Mouse (Mus musculus) mouse embryonic stem cell (cell line): ENCODE measurements around the gene Gm21972.

Source experiments
- in situ Hi-C, 2 experiments: fragments of 300-500 bp; cut with MboI; formaldehyde crosslinking; loops; 1 replicate in 1 of 2; 3 replicates in 1 of 2; pipeline ENCODE4 v1.14.3; 2019 to 2020; ENCODE audit warnings: low sequenced_read_pairs in 2 of 2, low pct_unique_long_range_greater_than_20kb in 1 of 2, mixed read lengths in 1 of 2; ENCODE audit not compliant: unreplicated experiment in 1 of 2

Gm21972 gene

DNA sequence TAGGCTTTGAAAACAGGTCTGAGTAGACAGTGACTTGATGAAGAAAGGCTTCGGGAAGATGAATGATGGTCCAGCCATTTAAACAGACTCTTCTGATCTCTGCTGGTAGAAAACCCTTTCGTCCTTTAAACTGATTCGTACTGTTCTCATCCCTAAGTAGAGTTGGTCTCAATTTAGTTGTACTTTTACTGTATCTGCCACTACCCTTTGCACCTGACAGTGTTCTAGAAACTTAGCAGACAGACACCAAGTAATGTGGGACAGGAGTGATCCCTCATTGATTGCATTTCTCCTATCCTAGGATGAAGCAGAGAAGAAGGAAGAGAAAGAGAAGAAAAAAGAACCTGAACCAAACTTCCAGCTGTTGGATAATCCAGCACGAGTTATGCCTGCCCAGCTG is at the start of gene Gm21972:
Gm21972 (plus strand) TSS at position 301 of the 400 bp plus-strand sequence.
- in situ Hi-C loops = no loop called here

DNA sequence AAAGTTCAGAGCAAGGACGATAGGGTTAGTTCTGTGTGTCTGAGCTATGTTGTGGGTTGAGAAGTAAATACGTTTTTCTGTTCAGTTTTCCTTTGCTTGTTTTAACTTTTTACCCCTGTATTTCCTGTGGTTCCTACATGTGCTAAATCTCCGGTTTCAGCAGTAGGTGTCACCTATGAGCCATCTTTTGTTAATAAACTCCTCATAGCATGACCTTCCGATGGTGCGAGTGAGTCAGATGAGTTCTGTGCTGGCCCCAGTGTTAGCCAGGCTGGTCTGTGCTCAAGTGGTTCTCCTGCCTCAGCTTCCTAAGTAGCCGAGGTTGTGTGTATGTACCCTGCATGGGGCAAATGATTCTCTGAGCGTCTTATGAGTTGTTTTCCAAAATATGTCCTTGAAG is 39.0 kb upstream of the Gm21972 start:
- in situ Hi-C loops = no loop called here

DNA sequence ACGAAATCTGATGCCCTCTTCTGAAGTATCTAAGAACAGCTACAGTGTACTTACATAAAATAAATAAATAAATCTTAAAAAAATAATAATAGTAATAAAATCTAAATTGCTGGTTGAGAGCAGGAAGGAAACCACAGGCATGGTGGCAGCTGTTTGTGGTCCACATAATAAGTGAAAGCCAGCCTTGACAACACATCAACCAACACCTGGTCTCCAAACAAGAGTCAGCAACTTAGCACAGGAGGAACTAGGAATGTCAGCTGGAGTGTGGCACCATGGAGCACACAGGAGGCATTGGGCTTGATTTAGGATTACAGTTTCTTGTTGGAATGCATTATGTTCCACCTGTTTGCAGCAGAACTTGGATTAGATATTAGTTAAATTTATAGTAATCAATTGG is 28.4 kb upstream of the Gm21972 start:
- in situ Hi-C loops = no loop called here

DNA sequence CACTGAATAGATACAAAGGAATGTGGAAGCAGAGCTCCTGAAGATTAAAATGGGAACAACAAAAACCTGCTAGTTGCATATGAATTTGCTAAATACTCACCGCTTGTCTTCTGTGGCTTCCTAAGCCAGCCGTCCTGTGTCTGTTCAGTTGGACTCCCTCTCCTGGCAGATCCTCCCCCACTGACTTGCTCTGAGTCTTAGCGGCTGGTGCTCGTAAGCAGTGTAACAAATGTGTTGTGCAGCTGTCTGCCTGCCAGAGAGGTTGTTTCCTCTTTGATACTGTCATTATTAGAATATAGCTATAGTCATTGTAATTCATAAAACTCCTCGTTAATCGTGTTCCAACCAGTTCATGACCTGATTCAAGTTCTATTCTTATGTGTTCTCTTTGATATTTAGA is 21.7 kb upstream of the Gm21972 start, which contains the start of gene Htr2b:
Htr2b (minus strand) TSS at position 192 of the 400 bp plus-strand sequence.
- in situ Hi-C loops = no loop called here

DNA sequence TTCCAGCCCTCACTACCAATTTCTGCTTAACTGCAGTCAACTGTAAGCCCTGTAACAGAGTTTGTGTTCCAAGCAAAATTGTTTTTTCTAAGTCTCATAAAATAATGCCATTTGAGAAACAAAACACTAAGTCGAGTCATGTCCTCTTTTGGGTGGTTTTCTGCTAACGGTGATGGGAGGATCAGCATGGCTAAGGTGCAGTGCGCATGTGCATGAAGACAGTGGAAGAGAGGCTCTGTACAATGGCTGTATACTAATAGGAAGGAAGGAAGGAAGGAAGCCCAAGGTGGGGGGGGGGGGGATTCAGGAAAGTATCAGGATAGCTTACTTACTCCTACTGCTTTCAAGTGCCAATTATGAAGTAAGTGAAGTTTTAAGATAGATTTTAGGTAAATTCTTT is 19.3 kb upstream of the Gm21972 start:
- in situ Hi-C loops = no loop called here

DNA sequence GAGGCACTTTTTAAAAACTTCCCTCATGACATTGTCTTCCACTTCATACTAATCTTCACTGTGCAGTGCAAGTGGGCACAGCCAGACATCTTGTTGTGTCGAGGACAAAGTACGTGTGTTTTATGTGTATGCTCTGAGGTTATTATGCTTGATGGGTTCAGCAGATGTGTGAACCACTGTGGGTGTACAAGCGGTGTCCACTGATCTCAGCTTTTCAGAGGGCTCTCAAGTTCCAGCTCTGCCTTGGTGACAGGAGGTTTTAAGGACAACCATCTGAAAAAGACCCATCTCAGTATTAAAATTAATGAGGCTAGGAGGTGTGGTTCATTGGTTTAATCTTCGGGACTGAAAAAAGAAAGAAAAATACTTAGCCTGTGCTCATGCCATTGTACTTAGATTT is 13.9 kb upstream of the Gm21972 start:
- in situ Hi-C loops = no loop called here

DNA sequence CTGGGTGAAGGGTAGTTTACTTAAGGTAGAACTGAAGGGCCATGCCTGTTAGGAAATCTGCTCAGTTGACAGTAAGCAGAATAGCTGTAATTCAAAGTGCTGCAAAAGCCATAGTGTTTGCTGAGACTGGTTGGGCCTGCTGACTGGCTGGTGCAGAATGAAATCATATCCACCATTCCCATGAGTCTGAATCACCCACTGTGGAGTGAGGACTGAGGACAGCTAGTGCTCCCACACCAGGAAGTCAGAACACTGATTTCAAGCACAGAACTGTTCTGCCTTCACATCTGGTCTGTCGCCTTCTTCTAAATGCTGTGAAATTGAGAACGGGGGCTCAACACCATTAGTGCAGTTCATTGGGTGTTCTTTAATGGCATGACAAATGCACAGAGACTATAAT is 7.4 kb upstream of the Gm21972 start:
- in situ Hi-C loops = no loop called here

DNA sequence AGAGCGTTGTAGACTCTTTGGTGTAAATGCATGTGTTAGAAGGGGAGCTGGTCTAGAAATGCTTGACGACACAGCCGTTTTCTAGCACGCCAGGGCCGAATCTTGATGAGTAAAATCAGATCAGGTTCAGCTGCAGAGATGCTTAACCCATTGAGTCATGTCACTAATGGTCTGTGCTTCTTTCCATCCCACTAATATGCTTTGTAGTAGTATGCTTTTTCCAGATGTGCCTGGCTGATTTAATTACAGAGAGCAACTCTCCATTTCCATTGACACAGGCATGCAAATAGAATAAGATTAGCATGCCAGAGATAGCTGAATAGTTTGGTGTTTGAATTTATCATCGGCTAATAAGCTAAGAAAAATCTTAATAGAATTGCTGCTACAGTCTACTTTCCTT is 1.9 kb downstream of the Gm21972 start:
- in situ Hi-C loops = no loop called here

DNA sequence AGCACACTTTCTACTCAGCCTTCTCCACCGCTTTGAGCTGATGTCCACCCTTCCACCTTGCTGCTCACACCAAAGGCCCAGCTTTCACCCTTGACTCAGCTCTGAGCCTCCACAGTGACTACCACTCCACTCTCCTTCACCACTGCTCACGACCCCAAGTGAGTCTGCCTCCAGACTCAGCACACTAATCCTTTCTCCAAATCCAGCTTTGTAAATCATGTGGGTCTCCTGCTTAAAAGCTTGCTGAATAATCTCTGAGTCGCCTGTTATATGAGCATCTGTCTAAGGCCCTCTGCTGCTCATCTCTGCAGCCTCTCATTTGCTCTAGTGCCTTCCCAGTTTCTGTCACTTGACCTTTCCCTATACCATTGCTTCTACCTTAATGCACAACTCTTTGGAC is 7.6 kb downstream of the Gm21972 start:
- in situ Hi-C loops = no loop called here

DNA sequence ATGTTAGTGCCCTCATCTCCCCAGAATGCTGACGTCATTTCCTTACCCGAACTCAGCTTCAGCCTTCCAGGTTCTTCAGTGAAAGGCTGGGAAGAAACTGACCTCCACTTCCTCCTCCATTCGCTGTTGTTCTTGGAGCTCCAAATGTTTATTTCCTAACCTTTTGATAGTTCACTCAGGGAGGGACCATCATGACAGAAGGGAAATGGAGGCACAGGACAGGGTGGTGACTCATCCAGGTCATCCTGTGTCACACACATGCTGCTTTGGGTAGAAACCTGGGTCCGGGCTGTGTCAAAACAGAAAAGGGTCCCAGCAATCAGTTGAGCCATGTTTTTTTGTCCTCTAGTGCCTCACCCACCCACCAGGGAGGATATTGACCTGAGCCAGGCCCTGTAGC is 9.7 kb downstream of the Gm21972 start:
- in situ Hi-C loops = no loop called here

DNA sequence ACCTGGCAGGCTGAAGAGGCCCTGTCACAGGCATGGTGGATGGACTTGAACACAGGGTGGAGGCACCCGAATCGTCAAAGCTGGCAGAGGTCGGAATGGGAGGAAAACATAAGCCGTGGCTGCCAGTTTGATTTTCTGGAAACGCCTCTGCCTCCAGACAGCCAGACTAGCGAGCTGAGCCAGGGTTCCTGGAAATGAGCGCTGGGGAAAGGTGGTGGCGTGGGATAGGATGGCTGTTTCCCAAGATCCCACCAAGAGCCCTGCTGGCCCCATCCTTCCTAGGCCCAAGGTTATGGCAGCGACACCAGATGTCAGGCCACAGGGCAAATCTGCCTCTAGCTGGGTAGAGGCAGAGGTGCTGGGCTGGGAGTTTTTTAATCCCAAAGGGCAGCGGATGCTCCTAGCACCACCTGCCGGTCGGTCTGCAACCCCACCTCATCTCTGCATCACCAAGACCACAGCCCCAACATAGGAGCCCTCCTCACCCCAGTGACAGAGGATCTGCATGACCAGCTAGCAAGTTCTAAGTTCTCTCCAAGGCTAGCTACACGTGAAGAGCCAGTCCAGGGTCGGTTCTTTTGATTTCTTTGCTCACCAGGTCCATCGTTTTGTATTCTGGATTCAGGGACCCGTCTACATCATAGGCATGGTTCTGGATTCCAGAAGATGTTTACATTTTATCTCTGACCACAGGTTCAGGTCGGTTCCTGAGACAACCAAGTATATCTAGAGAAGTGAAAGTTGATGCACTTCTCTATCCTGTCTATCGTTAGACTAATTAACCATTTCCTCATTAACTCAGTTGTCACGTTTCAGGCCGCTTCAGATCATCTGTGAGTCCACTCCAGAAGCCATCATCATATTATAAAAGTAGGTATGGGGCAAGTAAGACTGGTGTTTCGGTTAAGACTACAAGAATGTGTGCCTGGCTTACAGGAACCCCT is 10.8 kb downstream of the Gm21972 start:
- in situ Hi-C loops = no loop called here

DNA sequence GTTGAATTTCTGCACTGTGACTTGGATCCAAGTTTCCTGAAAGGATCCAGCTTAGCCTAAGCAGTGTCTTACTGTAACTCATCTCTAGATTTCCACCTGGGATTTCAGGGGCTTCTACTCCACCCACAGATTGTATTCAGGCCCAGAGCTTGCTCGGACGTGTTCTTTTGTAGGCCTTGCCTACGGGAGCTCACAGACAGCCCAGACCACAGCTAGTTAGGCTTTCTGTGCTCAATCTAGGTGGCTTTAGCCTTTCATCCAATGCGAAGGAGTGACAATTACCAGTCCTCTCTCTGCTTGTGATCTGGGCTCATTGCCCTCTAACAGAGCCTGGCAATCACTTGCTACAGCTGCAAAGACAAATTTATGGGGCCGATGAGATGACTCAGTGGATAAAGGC is 12.9 kb downstream of the Gm21972 start:
- in situ Hi-C loops = no loop called here

DNA sequence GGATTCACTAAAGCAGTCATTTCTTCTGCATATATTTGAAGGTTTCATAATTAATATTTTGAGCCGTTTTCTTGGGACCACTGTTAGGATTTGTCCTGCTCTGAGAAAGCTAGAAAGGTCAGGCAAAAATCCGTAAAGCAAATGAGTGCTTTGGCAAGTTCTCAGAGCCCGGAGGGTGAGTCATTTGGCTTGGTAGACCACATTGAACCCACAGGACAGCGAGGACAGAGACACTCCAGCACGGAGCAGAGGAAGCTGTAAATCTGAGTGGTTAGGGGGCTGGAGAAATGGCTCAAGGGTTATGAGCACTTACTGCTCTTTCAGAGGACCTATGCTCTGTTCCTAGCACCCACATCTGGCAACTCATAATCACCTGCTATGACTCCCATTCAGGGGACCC is 14.1 kb downstream of the Gm21972 start:
- in situ Hi-C loops = no loop called here

DNA sequence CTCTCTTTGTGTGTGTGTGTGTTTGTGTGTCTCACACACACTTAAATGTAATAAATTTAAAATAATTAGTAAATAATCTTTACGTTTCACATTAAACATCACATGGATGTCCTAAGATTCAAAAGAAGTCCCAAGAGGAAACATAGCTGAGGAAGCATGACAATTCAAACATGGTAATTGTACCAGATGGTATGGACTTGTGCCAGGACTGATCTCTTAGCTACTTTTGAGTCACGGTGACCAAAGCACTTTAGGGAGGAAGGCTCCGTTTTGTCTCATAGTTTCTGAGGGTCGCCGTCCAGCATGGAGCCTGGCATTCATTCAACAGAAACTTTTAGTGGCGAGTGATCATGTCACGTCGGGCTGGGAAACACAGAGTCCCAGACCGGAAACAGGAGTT is 14.7 kb downstream of the Gm21972 start:
- in situ Hi-C loops = no loop called here

DNA sequence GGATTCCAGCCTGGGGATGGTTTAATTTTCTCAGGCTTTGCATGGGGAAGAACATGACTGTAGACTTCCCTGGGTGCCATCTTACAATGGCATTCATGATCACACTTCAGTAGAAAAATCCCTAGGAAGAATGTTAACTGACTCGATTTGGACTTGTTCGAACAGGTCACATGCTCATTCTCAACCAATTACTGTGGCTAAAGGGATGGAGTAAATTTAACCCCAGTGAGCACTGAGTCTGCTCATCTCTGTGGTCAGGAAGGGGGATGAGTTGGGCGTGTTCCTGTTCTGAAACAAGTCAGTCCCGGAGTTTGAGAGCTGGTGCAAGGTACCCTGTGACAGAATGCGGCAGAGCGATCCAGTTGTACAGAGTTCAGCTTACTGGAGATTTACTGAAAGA is 17.5 kb downstream of the Gm21972 start:
- in situ Hi-C loops = no loop called here

DNA sequence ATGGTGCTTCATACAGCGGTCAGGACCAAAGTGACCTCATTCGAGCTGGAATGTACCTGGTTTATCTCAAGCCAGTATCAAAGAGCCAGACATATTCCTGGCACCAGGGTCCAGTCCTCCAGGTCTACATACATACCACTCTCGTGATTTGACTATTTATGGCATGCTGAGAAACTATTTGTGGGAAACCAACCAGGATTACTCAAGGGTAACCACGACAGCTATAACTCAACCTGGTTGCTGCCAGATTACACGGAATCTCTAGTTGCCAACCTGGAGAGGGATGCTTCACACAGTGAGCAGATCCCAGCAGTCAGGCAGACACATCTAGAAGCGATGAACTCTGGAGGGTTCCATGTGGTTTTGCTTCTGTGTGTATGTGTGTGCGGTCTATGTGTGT is 17.9 kb downstream of the Gm21972 start:
- in situ Hi-C loops = no loop called here

DNA sequence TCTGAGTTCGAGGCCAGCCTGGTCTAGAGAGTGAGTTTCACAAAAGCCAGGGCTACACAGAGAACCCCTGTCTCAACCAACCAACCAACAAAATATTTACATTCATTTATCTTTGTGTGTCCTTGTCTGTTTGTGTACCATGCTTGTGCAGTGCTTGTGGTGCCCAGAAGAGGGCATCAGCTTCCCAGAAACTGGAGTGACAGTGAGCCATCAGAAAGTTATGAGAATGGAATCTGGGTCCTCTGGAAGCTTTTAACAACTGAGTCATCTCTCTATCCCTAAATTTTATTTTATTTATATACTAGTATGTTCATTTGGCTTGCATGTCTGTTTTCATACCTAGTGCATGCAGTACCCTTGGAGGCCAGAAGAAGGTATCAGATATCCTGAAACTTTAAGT is 19.2 kb downstream of the Gm21972 start:
- in situ Hi-C loops = no loop called here

DNA sequence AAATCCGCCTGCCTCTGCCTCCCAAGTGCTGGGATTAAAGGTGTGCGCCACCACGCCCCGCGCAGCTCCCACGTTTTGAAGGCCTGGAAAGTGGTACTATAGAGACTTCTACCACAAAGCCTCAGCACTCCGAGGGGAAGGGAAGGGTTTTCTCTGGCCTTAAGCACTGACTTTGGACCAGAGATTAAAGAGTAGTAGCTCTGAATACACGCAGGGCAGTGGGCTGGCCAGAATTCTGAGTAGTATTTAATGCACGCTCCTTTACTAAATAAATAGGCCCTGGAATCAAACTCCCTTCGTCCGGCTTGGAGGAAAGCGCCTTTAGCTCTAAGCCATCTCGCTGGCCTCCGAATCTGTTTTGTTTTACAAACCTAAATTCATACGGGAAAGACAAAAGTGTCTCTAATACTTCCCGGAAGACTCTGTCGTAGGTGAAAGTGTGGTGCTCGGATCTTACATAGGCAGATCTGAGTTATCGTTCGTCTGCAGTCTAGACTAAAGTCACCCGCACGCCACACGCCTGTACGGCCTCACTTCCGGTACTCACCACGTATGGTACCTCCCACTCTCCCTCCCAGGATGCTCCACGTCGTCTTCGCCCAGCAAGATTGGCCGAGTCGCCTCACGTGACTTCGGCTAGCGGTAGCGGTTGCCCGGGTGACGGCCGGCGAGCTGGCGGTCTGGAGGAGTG is 20.8 kb downstream of the Gm21972 start, which contains the start of gene Armc9:
Armc9 (plus strand) TSS at position 648 of the 691 bp plus-strand sequence.
- in situ Hi-C loops = no loop called here

DNA sequence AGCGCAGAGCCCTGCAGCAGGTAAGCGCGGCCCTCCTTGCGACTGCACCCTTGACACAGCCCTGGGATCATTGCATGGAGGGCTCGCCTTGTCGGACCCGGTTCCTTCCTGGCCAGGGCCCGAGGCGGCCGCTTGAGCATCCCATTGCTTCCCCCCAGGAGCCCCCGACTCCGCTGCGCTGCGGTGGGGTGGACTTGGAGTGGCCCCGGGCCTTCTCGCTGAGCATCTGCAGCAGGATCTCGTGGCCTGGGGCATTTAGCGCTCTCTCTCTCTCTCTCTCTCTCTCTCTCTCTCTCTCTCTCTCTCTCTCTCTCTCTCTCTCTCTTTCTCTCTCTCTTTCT is 21.4 kb downstream of the Gm21972 start:
- in situ Hi-C loops = no loop called here

DNA sequence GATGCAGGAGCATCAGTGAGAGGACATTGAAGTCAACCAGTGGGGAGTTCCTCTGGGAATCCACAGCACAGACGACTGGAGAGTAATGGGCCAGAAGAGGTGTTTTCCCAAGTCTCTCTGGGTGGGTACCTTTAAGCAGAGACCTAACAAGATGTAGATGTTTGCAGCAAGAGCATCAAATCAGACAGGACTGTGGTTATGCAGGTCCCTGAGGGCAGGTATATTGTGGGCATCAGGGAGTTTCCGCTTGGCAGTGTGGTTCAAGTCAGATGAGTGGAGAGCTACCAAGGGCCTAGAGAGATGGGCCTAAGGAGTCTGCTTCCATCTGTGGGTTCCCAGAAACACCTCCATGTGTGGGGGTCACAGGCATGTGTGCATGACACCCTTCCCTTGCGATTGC is 22.6 kb downstream of the Gm21972 start:
- in situ Hi-C loops = no loop called here
